Comparison of ENCODE assay signal across 8 mouse cellular contexts in the genomic region with DNA sequence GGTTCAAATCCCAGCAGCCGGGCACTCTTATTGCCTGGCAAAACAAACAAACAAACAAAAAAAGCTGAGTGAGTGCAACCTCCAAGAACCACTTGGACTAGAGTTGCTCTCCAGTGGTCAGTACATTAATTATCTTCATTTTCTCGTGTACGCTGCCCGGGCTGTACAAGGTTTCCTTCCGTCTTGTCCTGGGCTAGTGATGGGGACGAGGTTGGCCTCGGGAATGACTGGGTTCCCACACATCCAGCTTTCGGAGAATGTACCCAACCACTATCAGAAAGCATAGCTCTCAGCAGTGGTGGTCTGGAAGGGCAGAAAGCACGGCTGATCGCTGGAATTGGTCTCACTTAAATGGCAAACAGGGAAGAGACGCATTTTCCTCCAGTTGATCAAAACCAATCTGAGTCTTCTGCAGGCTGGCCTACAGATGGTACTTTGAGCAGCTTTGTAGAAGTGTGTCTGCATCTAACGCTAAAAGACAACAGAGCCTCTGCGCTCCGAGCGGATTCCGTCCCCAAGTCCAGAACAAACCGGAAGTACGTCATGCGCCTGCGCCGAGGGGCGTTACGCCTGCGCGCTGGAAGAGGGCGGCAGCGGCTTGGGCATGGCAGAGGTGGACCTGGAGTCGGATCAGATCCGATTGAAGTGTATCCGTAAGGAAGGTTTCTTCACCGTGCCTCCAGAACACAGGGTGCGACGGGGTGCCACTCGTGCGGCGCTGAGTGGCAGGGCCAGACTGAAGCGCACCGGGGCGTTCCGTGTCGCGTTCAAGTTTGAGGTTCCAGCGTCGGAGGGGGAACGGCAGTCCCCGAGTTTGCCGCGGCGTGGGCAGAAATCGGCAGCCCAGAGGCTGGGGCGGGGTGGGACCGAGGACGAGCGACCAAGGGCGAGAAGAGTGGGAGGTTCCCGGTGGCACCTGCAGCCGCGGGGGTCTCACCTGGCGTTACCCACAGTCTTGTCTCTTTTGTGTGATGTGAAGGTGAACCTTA. TPM values are rescaled to one million over a fixed set of nuclear protein-coding genes. Genes with fewer than 3 reads are reported as not detected.
DNase-seq lines count a peak whose midpoint lies in the region; ATAC-seq and TF ChIP-seq lines count a peak whose summit lies in the region.

A gene (plus strand): TSS at position 565 of the 989 bp plus-strand sequence.

- H3K4me3 ChIP-seq in forebrain, embryonic 10.5 days: peak within 1 kb of the TSS; percentile 87
- H3K4me3 ChIP-seq in heart, embryonic 15.5 days: peak within 1 kb of the TSS; percentile 64
- H3K4me3 ChIP-seq in liver, embryonic 14.5 days (ENCODE audit: insufficient read depth in 1 of 2, low read depth in 2 of 2, low read length in 2 of 2): peak within 1 kb of the TSS; percentile 87 to 91
- H3K4me3 ChIP-seq in neural tube, embryonic 11.5 days (ENCODE audit: low read depth, low read length): peak within 1 kb of the TSS; percentile 88
- H3K4me3 ChIP-seq in stomach, postnatal 0 days (ENCODE audit: low read depth, low read length): peak within 1 kb of the TSS; percentile 80

- H3K4me2 ChIP-seq in heart, embryonic 15.5 days: peak within 1 kb of the TSS; percentile 90
- peak within 1 kb of the TSS; percentile 93 for H3K4me2 ChIP-seq in liver, embryonic 14.5 days (ENCODE audit: low read depth)
- peak within 1 kb of the TSS; percentile 54 for H3K4me2 ChIP-seq in neural tube, embryonic 11.5 days (ENCODE audit: low read depth)
- peak within 1 kb of the TSS; percentile 80 for H3K4me2 ChIP-seq in stomach, postnatal 0 days (replicated peaks; ENCODE audit: low read depth)

- no peaks in the 10 kb centered on the region for H3K9me3 ChIP-seq in forebrain, embryonic 10.5 days
- H3K9me3 ChIP-seq in heart, embryonic 15.5 days (replicated peaks): no peaks in the 10 kb centered on the region
- no peaks in the 10 kb centered on the region for H3K9me3 ChIP-seq in liver, embryonic 14.5 days (ENCODE audit: control insufficient read depth, low read length)
- H3K9me3 ChIP-seq in neural tube, embryonic 11.5 days (ENCODE audit: control insufficient read depth, low read length): no peaks in the 10 kb centered on the region
- no peaks in the 10 kb centered on the region for H3K9me3 ChIP-seq in stomach, postnatal 0 days (ENCODE audit: control insufficient read depth, low read length)

- H3K27me3 ChIP-seq in forebrain, embryonic 10.5 days (ENCODE audit: poor library complexity, severe bottlenecking): no peaks in the 10 kb centered on the region
- H3K27me3 ChIP-seq in heart, embryonic 15.5 days: no peaks in the 10 kb centered on the region
- H3K27me3 ChIP-seq in liver, embryonic 14.5 days (ENCODE audit: control insufficient read depth, insufficient read depth, low read length): no peaks in the 10 kb centered on the region
- H3K27me3 ChIP-seq in neural tube, embryonic 11.5 days (ENCODE audit: control insufficient read depth, insufficient read depth, low read length): no peaks in the 10 kb centered on the region
- H3K27me3 ChIP-seq in stomach, postnatal 0 days (ENCODE audit: control insufficient read depth, insufficient read depth, low read length): no peaks in the 10 kb centered on the region

- 4% methylated on average over 59 of the region's 59 CpGs for WGBS in forebrain, embryonic 10.5 days
- 3% methylated on average over 59 of the region's 59 CpGs for WGBS in heart, embryonic 15.5 days
- 2% methylated on average over 59 of the region's 59 CpGs for WGBS in liver, embryonic 14.5 days (ENCODE audit: insufficient replicate concordance)
- 4% methylated on average over 59 of the region's 59 CpGs for WGBS in neural tube, embryonic 11.5 days
- 2% methylated on average over 57 of the region's 59 CpGs for WGBS in stomach, postnatal 0 days

- peaks cover 35% of the 10 kb centered on the region for H3K36me3 ChIP-seq in forebrain, embryonic 10.5 days (replicated peaks)
- peaks cover 21% of the 10 kb centered on the region for H3K36me3 ChIP-seq in heart, embryonic 15.5 days
- no peaks in the 10 kb centered on the region for H3K36me3 ChIP-seq in liver, embryonic 14.5 days (replicated peaks; ENCODE audit: control insufficient read depth, insufficient read depth, low read depth)
- peaks cover 5% of the 10 kb centered on the region; the same call in 1 of the 2 replicates for H3K36me3 ChIP-seq in neural tube, embryonic 11.5 days (ENCODE audit: control insufficient read depth, insufficient read depth, low read length)
- peaks cover 7% of the 10 kb centered on the region; the same call in 1 of the 2 replicates for H3K36me3 ChIP-seq in stomach, postnatal 0 days (ENCODE audit: control insufficient read depth, insufficient read depth, low read length)

- H3K9ac ChIP-seq in heart, embryonic 15.5 days: peak within 1 kb of the TSS; percentile 83
- H3K9ac ChIP-seq in liver, embryonic 14.5 days (replicated peaks): peak within 1 kb of the TSS; percentile 82
- H3K9ac ChIP-seq in neural tube, embryonic 11.5 days (ENCODE audit: low read length): peak within 1 kb of the TSS; percentile 75
- peak within 1 kb of the TSS; percentile 84 for H3K9ac ChIP-seq in stomach, postnatal 0 days (ENCODE audit: low read length)

- peak; percentile 87 for DNase-seq in c-Kit-negative CD71-positive TER-119-positive erythroid progenitor cells, embryonic 14.5 days (ENCODE audit: low read depth, low spot score)
- peak; percentile 93 for DNase-seq in forebrain, embryonic 10.5 days (ENCODE audit: extremely low spot score, low spot score)
- DNase-seq in kidney, postnatal 25 days: peak; percentile 96 to 97
- DNase-seq in liver, embryonic 14.5 days (ENCODE audit: low read depth in 3 of 3, low spot score in 3 of 3): peak; percentile 84 to 85 (median 84)
- DNase-seq in neural tube, embryonic 11.5 days (ENCODE audit: low spot score): peak; percentile 93
- DNase-seq in stomach, postnatal 0 days (ENCODE audit: low spot score): peak; percentile 95

- ATAC-seq in CD4-positive, CD25-positive, alpha-beta regulatory T cell, adult 4 months: peak; percentile 92
- peak; percentile 76; the same call in 1 of the 2 replicates for ATAC-seq in heart, embryonic 15.5 days (replicated peaks; ENCODE audit: insufficient number of reproducible peaks, insufficient read depth, low FRiP score, low read depth)
- ATAC-seq in liver, embryonic 14.5 days (ENCODE audit: insufficient read depth): peak; percentile 85
- peak; percentile 69 for ATAC-seq in neural tube, embryonic 11.5 days (ENCODE audit: insufficient read depth, low FRiP score, low TSS enrichment)
- ATAC-seq in stomach, postnatal 0 days (ENCODE audit: low FRiP score, low TSS enrichment): peak; percentile 90

- peaks cover 20% of the 10 kb centered on the region for H3K4me1 ChIP-seq in forebrain, embryonic 10.5 days
- peaks cover 14% of the 10 kb centered on the region for H3K4me1 ChIP-seq in heart, embryonic 15.5 days (replicated peaks)
- H3K4me1 ChIP-seq in liver, embryonic 14.5 days (replicated peaks; ENCODE audit: control insufficient read depth in 2 of 2, insufficient read depth in 2 of 2, low read length in 1 of 2): peaks cover 7 to 11% of the 10 kb centered on the region in 2 experiments
- H3K4me1 ChIP-seq in neural tube, embryonic 11.5 days (ENCODE audit: control insufficient read depth, insufficient read depth, low read length): peaks cover 3% of the 10 kb centered on the region; the same call in 1 of the 2 replicates
- H3K4me1 ChIP-seq in stomach, postnatal 0 days (replicated peaks; ENCODE audit: control insufficient read depth, insufficient read depth): peaks cover 4% of the 10 kb centered on the region; the same call in 1 of the 2 replicates

- H3K27ac ChIP-seq in forebrain, embryonic 10.5 days: peak within 1 kb of the TSS; percentile 88
- peak within 1 kb of the TSS; percentile 82 for H3K27ac ChIP-seq in heart, embryonic 15.5 days
- H3K27ac ChIP-seq in liver, embryonic 14.5 days: peak within 1 kb of the TSS; percentile 71
- peak within 1 kb of the TSS; percentile 67 for H3K27ac ChIP-seq in neural tube, embryonic 11.5 days (ENCODE audit: low read depth, low read length)
- H3K27ac ChIP-seq in stomach, postnatal 0 days (replicated peaks): peak within 1 kb of the TSS; percentile 81

- peak; percentile 21; the same call in 1 of the 2 replicates for TF ChIP-seq CTCF in liver, embryonic 14.5 days (IDR thresholded peaks at IDR 0.05; ENCODE audit: low read depth)
- TF ChIP-seq CTCF in stomach, postnatal 0 days (IDR thresholded peaks at IDR 0.05; ENCODE audit: low read depth): peak; percentile 32; the same call in 1 of the 2 replicates

- no peak for TF ChIP-seq EP300 in liver, embryonic 14.5 days (IDR thresholded peaks at IDR 0.05; ENCODE audit: low read depth)
- no peak for TF ChIP-seq EP300 in stomach, postnatal 0 days (optimal IDR thresholded peaks at IDR 0.05)

RNA-seq across cellular contexts. Expression of the gene that starts here (rescaled TPM):
- 10 to 100 TPM; 21.0 to 32.5 TPM for polyA plus RNA-seq in CD4-positive, CD25-positive, alpha-beta regulatory T cell, adult 4 months (2017; shearing (Covaris generic))
- polyA plus RNA-seq in forebrain, embryonic 10.5 days (2016; fragmentation: Nextera tagmentation; extraction: Ambion mirVana): 36.8 and 40.3 TPM in 2 replicates
- polyA plus RNA-seq in heart, embryonic 15.5 days (2015; fragmentation: Nextera tagmentation; extraction: Ambion mirVana): 17.7 and 20.8 TPM in 2 replicates
- polyA plus RNA-seq in liver, embryonic 14.5 days (2012; rRNA removed): 15.4 and 16.3 TPM in 2 replicates
- polyA plus RNA-seq in liver, embryonic 14.5 days (2014; fragmentation: Nextera tagmentation; extraction: Ambion mirVana): 7.2 and 10.1 TPM in 2 replicates
- polyA plus RNA-seq in neural tube, embryonic 11.5 days (2014; fragmentation: Nextera tagmentation; extraction: Ambion mirVana): 35.5 and 35.7 TPM in 2 replicates
- 16.1 and 16.7 TPM in 2 replicates for polyA plus RNA-seq in stomach, postnatal 0 days (2015; fragmentation: Nextera tagmentation; extraction: Ambion mirVana)

Comparison
In these comparisons a context has a peak if more than half of its experiments do, and no peak if none do; other contexts are left out.
1. Peak in every context shown above with its lines: DNase-seq, ATAC-seq, H3K4me3 ChIP-seq and H3K27ac ChIP-seq.